Mouse (Mus musculus) midbrain, embryonic 16.5 days (tissue): ENCODE results near the gene Tspo. TPM values are rescaled to one million over a fixed set of nuclear protein-coding genes. Genes with fewer than 3 reads are reported as not detected.

Experiments
- ATAC-seq: fragments of 200-750 bp; cut with Nextera tagmentation; 2 replicates; pipeline ENCODE4 v1.8.0; 2017; ENCODE audit warnings: moderate TSS enrichment
- H3K27ac ChIP-seq: fragments of 300-500 bp; sonication (generic); 2 replicates; pipeline ENCODE4 v1.5.1; 2014; ENCODE audit warnings: mild to moderate bottlenecking, low read length, mixed read lengths
- H3K27me3 ChIP-seq: fragments of 300-500 bp; sonication (generic); 2 replicates; pipeline ENCODE4 v1.6.1; 2014; ENCODE audit warnings: low read depth, low read length, mixed read lengths; ENCODE audit not compliant: control insufficient read depth, insufficient read depth
- H3K36me3 ChIP-seq: fragments of 300-500 bp; sonication (generic); 2 replicates; pipeline ENCODE4 v1.6.1; 2014; ENCODE audit warnings: mild to moderate bottlenecking, low read length, moderate library complexity, mixed read lengths; ENCODE audit not compliant: control insufficient read depth, insufficient read depth
- H3K4me1 ChIP-seq: fragments of 300-500 bp; sonication (generic); 2 replicates; pipeline ENCODE4 v1.6.1; 2014; ENCODE audit warnings: mild to moderate bottlenecking, low read length, mixed read lengths; ENCODE audit not compliant: control insufficient read depth, insufficient read depth
- H3K4me2 ChIP-seq: fragments of 300-500 bp; sonication (generic); 2 replicates; pipeline ENCODE4 v1.6.1; 2014; ENCODE audit warnings: mild to moderate bottlenecking, low read length, mixed read lengths
- H3K4me3 ChIP-seq: fragments of 300-500 bp; sonication (generic); 2 replicates; pipeline ENCODE4 v1.5.1; 2014; ENCODE audit warnings: low read depth, mild to moderate bottlenecking, low read length, moderate library complexity, mixed read lengths
- H3K9ac ChIP-seq: fragments of 300-500 bp; sonication (generic); 2 replicates; pipeline ENCODE4 v1.6.1; 2014; ENCODE audit warnings: low read depth, low read length, mixed read lengths
- H3K9me3 ChIP-seq: fragments of 300-500 bp; sonication (generic); replicated peaks from 2 replicates; pipeline ENCODE4 v1.6.1; 2014; ENCODE audit warnings: mild to moderate bottlenecking, low read length, mixed read lengths; ENCODE audit not compliant: control insufficient read depth, poor library complexity, severe bottlenecking
- WGBS: fragments of 180-500 bp; shearing (Covaris S2); extraction: QIAGEN DNeasy Blood & Tissue Kit; methylation state at CpG from one replicate; pipeline ENCODE4 v1.1.7; 2014; 5-methylcytosine and 5-hydroxymethylcytosine counted together
- polyA plus RNA-seq: library from polyadenylated mRNA; unstranded; fragments of >200 nt; fragmentation: Nextera tagmentation; extraction: Ambion mirVana; gene quantifications from 2 replicates; pipeline ENCODE4 v1.2.1, GENCODE M21; 2015

The Tspo gene
- polyA plus RNA-seq, 1 experiment from 2014 or later = 5.8 TPM

DNA sequence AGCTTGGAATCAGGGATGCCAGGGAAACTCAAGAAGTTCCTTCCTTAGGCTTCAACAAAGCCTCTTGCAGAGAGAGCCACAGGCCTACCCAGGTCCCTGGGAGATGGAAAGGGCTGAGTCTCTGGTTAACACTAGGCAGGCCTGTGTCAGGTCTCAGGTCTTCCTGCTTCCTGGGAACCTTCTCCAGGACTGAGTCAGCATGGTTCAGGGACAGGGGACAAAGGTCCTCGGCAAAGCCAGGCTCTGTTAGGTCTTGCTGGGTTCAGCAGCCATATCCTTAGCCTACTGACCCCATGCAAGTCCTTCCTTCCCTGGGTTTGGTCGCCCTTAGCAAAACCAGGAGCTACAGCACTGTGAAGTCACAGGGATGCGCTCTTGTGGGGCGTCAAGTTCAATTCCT is 27.4 kb downstream of the Tspo start:
- Histone ChIP-seq H3K4me1 (peaks cover 21% of the 10 kb centered on the region), H3K9me3 (no peaks in the 10 kb centered on the region), H3K9ac (no peak overlapping the region), H3K27me3 (no peaks in the 10 kb centered on the region), H3K4me3 (no peak overlapping the region), H3K4me2 (no peak overlapping the region), H3K27ac (no peak overlapping the region), H3K36me3 (peaks cover 23% of the 10 kb centered on the region)
- ATAC-seq = no peak
- WGBS = 89% methylated on average over 4 of the region's 4 CpGs

DNA sequence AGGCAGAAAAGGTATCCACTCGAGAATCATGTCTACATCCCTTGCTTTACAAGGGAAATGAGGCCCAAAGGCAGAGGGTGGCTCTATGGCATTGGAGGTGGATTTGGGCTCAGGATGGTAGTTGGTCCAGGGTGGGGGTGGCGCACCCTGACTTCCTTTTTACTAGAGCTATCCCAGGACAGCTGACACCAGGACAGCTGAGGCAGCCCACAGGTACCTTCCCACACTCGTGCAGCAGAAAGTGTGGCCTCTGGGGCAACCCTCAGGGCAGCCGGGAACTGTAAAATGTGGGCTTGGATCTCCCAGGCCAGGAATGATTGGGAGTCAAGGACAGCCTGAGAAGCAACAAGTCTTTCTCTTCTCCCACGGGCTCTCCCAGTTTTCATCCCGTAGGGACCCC is 28.4 kb downstream of the Tspo start:
- Histone ChIP-seq H3K9ac (no peak overlapping the region), H3K9me3 (no peaks in the 10 kb centered on the region), H3K4me3 (no peak overlapping the region), H3K36me3 (peaks cover 14% of the 10 kb centered on the region), H3K4me2 (no peak overlapping the region), H3K27me3 (no peaks in the 10 kb centered on the region), H3K27ac (no peak overlapping the region), H3K4me1 (peaks cover 21% of the 10 kb centered on the region)
- ATAC-seq = no peak
- WGBS = 91% methylated on average over 6 of the region's 6 CpGs

DNA sequence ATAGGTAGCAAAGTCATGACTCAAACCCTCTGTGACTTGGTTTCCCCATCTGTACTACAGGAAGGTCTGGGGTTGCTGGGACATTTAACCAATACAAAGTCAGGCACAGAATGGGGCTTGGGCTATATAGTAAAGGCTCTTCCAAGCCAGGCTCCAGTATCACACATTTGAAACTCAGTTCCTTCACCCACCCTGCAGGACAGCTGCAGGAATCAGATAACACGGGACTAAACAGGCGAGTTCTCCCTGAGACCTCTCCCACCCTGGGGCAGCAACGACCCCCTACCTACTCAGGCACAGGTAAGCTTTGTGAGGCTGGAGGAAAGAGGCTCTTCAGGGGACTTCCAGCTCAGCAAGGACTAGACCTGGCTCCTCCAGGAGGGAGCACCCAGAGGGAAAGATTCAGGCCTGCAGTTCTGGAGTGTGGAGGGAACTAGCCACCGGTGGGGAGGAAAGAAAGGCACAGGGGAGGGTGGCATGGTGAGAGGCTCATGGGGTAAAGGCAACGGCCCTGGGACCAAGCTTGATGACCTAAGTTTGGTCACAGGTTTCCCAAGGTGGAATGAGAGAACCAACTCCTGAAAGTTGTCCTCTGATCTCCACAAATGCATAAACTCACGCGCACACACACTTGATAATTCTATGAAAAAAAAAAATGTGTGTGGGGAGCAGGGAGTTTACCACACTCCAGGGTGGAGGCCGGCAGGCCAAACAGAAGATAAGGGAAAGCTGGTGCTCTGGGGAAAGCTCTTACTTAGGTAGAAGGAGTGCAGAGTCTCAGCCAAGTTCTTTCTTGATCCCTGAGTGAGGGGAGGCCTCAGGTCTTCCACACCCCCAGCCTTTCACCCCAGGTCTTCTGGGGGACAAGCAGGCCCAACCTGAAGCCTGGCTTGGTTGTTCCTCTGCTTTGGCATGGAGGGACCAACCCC is 29.1 kb downstream of the Tspo start:
- Histone ChIP-seq H3K4me2 (peak overlapping the region; percentile 94), H3K27me3 (no peaks in the 10 kb centered on the region)
- ATAC-seq = no peak

DNA sequence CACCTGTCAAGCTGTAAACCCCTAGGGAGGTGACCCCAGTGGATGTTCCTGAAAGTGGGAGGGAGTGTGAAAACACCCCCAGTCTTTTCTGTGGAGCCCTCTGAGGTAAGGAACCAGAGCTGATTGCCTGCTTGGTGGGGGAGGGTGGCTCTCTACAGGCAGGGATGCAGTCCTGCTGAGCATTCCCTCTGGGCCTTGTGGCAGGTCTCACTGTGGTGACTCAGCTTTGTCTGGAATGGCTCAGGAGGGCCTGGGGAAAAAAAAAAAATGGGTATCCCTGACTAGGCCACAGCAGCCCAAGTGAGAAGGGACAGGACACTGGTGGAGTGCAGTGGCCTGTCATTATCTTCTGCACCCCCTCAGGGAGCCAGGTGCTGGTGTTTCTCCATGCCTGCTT is 29.8 kb downstream of the Tspo start:
- H3K27me3 ChIP-seq = no peaks in the 10 kb centered on the region

More for the DNA sequence above, 29.1 kb downstream of the Tspo start:
- Histone ChIP-seq H3K9ac (no peak overlapping the region), H3K9me3 (no peaks in the 10 kb centered on the region), H3K27ac (no peak overlapping the region), H3K36me3 (0 out of 2 replicates have a peak, but pooled peaks cover 6% of the 10 kb centered on the region), H3K4me1 (peaks cover 21% of the 10 kb centered on the region), H3K4me3 (no peak overlapping the region)
- 89% methylated on average over 8 of the region's 8 CpGs for WGBS

DNA sequence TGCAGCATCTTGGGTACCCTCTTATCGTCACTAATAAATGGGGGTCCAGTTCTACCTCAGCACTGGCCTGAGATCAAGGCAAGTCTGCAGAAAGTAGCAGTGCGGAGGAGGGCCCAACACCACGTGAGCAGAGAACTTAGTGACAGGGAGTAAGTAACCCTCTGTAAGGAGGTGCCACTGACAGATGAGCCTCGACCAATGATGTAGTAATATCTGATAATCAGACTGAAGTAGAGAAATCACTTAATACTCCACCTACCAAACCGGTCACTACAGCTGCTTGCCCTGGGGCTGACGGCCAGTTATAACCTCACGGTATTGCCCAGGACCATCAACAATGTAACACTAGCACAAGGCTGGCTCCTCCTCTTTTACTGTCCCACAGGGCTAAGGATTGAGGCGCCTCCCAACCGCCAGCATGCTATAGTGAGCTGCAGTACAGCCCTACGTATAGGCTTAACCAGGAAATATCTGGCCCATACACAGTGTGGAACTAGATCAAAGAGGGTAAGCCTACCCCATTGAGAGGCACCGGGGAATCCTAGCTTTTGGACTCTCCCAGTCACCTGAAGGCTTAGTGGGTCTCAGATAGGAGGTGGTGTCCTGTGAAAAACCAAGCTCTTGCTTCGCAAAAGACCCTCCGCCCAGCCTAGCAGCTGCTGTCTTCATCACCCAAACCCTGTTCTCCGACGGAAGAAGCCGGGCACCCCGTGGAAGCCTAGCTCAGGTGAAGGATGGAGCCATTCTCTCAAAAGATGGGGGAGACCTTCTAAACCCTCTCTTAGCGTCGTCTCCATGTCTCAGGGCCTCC is 30.5 kb downstream of the Tspo start:
- peak overlapping the region; percentile 84 for H3K4me3 ChIP-seq
- peak; percentile 62 for ATAC-seq
- H3K27ac ChIP-seq = peak overlapping the region; percentile 68; the same call in 1 of the 2 replicates
- H3K4me2 ChIP-seq = peak overlapping the region; percentile 94
- no peaks in the 10 kb centered on the region for H3K9me3 ChIP-seq
- no peaks in the 10 kb centered on the region for H3K36me3 ChIP-seq
- H3K27me3 ChIP-seq = no peaks in the 10 kb centered on the region
- peaks cover 21% of the 10 kb centered on the region for H3K4me1 ChIP-seq
- 12% methylated on average over 19 of the region's 19 CpGs for WGBS
- H3K9ac ChIP-seq = peak overlapping the region; percentile 78

More for the DNA sequence above, 29.8 kb downstream of the Tspo start:
- ATAC-seq = no peak
- Histone ChIP-seq H3K4me3 (no peak overlapping the region; the same call in 1 of the 2 replicates), H3K4me2 (peak overlapping the region; percentile 94), H3K9me3 (no peaks in the 10 kb centered on the region), H3K27ac (no peak overlapping the region), H3K9ac (0 out of 2 replicates have a peak overlapping the region, but pooled peaks have one; percentile 78), H3K36me3 (0 out of 2 replicates have a peak, but pooled peaks cover 4% of the 10 kb centered on the region), H3K4me1 (peaks cover 21% of the 10 kb centered on the region)

DNA sequence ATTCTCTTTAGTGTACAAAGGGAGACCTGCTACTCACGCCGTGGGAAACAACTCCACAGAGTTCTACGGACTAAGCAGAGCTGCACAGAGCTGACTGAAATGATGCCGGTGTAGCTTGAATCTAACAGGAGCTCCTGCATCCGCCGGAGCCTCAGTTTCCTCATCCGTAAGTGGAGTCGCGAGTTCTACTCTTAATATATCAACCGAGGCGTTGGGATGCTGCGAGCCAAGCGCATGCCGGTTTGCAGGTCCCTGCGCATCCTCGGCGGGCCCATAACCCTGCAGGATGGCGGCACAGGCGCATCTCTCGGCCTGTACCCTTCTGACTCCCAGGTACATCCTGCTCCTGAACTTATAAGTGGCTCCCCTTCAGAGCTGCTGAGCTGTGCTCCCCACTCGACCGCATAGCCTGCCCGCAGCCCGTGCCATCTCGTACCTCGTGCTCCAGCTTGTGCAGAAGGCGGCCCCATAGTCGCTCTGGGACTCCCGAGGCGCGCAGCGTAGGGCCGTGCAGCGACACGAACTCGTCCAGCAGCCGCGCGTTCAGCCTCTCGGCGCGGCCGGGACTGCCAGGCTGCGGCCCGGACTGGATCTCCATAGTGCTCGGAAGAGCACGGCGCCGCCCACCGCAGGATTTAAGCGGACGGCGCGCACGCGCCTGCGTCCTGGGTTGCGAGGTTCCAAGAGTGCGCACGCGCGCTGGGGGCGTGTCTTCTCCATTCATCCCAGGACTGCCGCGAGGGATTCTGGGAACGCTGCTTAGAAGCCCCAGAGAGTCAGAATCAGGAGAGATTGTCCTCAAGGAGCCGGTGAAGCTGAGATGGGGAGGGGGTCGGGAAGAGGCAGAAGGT is 31.3 kb downstream of the Tspo start, which contains the start of gene Ttll12:
Gene Ttll12, minus strand, starts transcription at position 645 of the 851 bp plus-strand sequence.
- Histone ChIP-seq H3K4me1 (peaks cover 21% of the 10 kb centered on the region), H3K4me3 (peak within 1 kb of the TSS; percentile 84), H3K27ac (peak within 1 kb of the TSS; percentile 68), H3K9ac (peak within 1 kb of the TSS; percentile 78), H3K36me3 (no peaks in the 10 kb centered on the region), H3K27me3 (no peaks in the 10 kb centered on the region), H3K4me2 (peak within 1 kb of the TSS; percentile 94), H3K9me3 (no peaks in the 10 kb centered on the region)
- WGBS = under 1% methylated on average over 68 of the region's 68 CpGs
- ATAC-seq = peak; percentile 94

DNA sequence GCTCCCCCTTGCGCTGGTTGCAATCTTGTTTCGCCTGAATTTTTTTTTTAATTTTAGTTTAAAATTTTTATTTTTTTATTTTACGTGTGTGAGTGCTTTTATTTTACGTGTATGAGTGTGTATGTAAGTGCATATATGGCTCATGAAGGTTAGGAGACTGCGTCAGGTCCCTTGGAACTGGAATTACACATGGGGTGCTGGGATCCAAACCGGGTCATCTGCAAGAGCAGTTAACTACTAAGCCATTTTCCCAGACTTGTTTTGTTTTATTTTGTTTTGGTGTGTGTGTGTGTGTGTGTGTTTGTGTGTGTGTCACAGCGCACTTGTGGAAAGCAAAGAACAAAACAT is 31.9 kb downstream of the Tspo start:
- no peaks in the 10 kb centered on the region for H3K27me3 ChIP-seq
- H3K36me3 ChIP-seq = no peaks in the 10 kb centered on the region
- peaks cover 21% of the 10 kb centered on the region for H3K4me1 ChIP-seq
- peak; percentile 33; the same call in 1 of the 2 replicates for ATAC-seq
- H3K4me2 ChIP-seq = peak overlapping the region; percentile 54
- 31% methylated on average over 7 of the region's 7 CpGs for WGBS
- H3K27ac ChIP-seq = no peak overlapping the region; the same call in 1 of the 2 replicates
- no peaks in the 10 kb centered on the region for H3K9me3 ChIP-seq
- peak overlapping the region; percentile 84 for H3K4me3 ChIP-seq
- H3K9ac ChIP-seq = peak overlapping the region; percentile 78

DNA sequence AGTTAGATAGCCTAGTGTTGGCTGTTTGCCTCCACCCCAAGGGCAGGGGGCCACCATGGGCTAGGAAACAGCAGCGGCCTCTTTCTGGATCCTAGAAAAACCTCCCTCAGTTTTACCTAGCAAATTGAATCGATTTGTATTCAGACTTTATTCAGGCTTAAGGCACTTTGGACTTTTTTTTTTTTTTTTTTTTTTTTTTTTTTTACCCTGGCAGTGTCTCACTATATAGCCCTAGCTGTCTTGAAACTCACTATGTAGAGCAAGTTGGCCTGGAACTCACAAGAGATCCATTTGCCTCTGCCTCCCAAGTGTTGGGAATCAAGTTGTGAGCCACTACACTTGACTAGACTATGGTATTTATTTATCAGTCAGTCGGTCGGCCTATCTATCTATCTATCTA is 33.4 kb downstream of the Tspo start:
- Histone ChIP-seq H3K27me3 (no peaks in the 10 kb centered on the region), H3K36me3 (no peaks in the 10 kb centered on the region), H3K4me2 (no peak overlapping the region), H3K4me1 (peaks cover 21% of the 10 kb centered on the region), H3K4me3 (no peak overlapping the region), H3K9me3 (no peaks in the 10 kb centered on the region), H3K9ac (no peak overlapping the region), H3K27ac (no peak overlapping the region)
- no peak for ATAC-seq
- 88% methylated on average over 4 of the region's 4 CpGs for WGBS
